Mouse (Mus musculus): ENCODE results near the gene Supt5. TPM values are rescaled to one million over a fixed set of nuclear protein-coding genes. Genes with fewer than 3 reads are reported as not detected.

Supt5 gene
- polyA plus RNA-seq, 1 experiment from 2014 or later: 74.5 TPM

DNA sequence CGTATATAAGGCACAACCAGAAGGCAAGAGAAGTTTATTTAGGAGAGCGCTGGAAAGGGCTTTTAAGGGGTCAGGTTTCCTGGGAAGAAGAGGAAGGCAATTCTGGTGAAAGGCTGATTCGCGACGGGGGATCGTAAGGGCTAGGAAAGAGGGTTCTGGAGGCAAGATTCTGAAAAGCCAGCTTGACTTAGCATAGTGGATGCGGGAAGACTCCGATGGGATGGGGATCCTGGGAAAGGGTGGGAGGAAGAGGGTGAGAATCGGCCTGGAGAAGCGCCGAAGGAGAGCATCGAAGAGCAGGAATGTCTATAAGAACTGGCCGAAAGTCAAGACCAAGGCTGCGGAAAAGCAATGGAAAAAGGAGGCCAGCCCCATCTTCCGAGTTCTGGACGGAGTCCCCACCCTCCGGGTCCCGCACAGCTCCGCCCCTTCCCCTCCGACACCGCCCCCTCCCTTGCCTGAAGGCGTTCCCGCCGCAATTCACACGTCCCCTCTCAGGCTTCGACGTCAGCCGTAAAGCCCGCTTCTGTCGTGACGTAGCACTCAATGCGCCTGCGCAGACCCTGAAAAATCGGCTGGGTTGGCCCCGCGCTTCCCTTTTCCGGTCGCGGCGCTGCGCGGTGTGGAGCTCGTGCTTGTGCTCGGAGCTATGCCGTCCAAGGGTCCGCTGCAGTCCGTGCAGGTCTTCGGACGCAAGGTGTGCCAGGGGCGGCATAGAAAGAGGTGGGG is 11.8 kb upstream of the Supt5 start, which contains the start of gene Rps16:
TSS of gene Rps16 (plus strand) at position 498 of the 729 bp plus-strand sequence.
- peak within 1 kb of the TSS; percentile 95 for H3K4me3 ChIP-seq (ENCODE audit: low read depth, low read length)
- peak within 1 kb of the TSS; percentile 99 for H3K9ac ChIP-seq (ENCODE audit: low read length)
- H3K27ac ChIP-seq (ENCODE audit: low read depth): peak within 1 kb of the TSS; percentile 89
- WGBS: under 1% methylated on average over 50 of the region's 50 CpGs
- peak; percentile 98 for DNase-seq (ENCODE audit: low spot score)
- H3K9me3 ChIP-seq (ENCODE audit: control insufficient read depth, low read length): no peaks in the 10 kb centered on the region
- peak; percentile 90 for ATAC-seq (replicated peaks; ENCODE audit: low FRiP score, low TSS enrichment, low read depth)
- no peaks in the 10 kb centered on the region for H3K27me3 ChIP-seq (replicated peaks; ENCODE audit: control insufficient read depth, insufficient read depth, low read length)
- H3K4me1 ChIP-seq (replicated peaks; ENCODE audit: control insufficient read depth, insufficient read depth, low read length): peaks cover 14% of the 10 kb centered on the region
- peaks cover 33% of the 10 kb centered on the region for H3K36me3 ChIP-seq (ENCODE audit: control insufficient read depth, insufficient read depth, low read length)
- H3K4me2 ChIP-seq (ENCODE audit: low read length): peak within 1 kb of the TSS; percentile 96

- no peak overlapping the region for H3K4me2 ChIP-seq (ENCODE audit: low read length)
- no peak overlapping the region for H3K27ac ChIP-seq (ENCODE audit: low read depth)
- no peak overlapping the region for H3K9ac ChIP-seq (ENCODE audit: low read length)
- H3K36me3 ChIP-seq (ENCODE audit: control insufficient read depth, insufficient read depth, low read length): peaks cover 23% of the 10 kb centered on the region
- peaks cover 14% of the 10 kb centered on the region for H3K4me1 ChIP-seq (replicated peaks; ENCODE audit: control insufficient read depth, insufficient read depth, low read length)
- DNase-seq (ENCODE audit: low spot score) (no peak), ATAC-seq (replicated peaks; ENCODE audit: low FRiP score, low TSS enrichment, low read depth) (no peak)
- no peaks in the 10 kb centered on the region for H3K9me3 ChIP-seq (ENCODE audit: control insufficient read depth, low read length)
- no peaks in the 10 kb centered on the region for H3K27me3 ChIP-seq (replicated peaks; ENCODE audit: control insufficient read depth, insufficient read depth, low read length)
- no peak overlapping the region for H3K4me3 ChIP-seq (ENCODE audit: low read depth, low read length)
- 91% methylated on average over 7 of the region's 7 CpGs for WGBS
Observed at GRCm38 (mm10) chr7:28348601-28349000, 10.1 kb upstream of the Supt5 start.

DNA sequence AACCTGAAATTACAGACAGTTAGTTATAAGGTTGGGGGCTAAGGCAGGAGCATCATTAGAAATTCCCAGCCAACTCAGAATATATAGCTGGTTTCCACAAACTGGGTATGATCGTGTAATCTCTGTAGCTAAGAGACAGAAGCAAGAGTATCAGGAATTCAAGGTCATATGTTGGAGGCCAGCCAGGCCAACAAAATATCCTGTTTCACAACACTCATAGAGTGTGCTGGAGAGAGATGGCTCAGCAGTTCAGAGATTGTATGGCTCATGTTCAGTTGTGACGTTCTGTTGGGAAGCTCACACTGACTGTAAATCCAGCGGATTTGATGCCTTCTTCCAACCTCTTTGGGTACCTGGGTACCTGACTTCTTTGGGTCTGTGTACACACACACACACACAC is 9.2 kb upstream of the Supt5 start:
- Histone ChIP-seq H3K4me2 (ENCODE audit: low read length) (no peak overlapping the region), H3K36me3 (ENCODE audit: control insufficient read depth, insufficient read depth, low read length) (peaks cover 14% of the 10 kb centered on the region), H3K27ac (ENCODE audit: low read depth) (no peak overlapping the region), H3K27me3 (replicated peaks; ENCODE audit: control insufficient read depth, insufficient read depth, low read length) (no peaks in the 10 kb centered on the region), H3K4me3 (ENCODE audit: low read depth, low read length) (no peak overlapping the region), H3K4me1 (replicated peaks; ENCODE audit: control insufficient read depth, insufficient read depth, low read length) (peaks cover 14% of the 10 kb centered on the region), H3K9ac (ENCODE audit: low read length) (no peak overlapping the region), H3K9me3 (ENCODE audit: control insufficient read depth, low read length) (no peaks in the 10 kb centered on the region)
- DNase-seq (ENCODE audit: low spot score): no peak
- WGBS: 67% methylated on average over 3 of the region's 3 CpGs
- ATAC-seq (replicated peaks; ENCODE audit: low FRiP score, low TSS enrichment, low read depth): no peak

- peaks cover 12% of the 10 kb centered on the region for H3K4me1 ChIP-seq (replicated peaks; ENCODE audit: control insufficient read depth, insufficient read depth, low read length)
Observed at GRCm38 (mm10) chr7:28344637-28345036, 6.1 kb upstream of the Supt5 start.

DNA sequence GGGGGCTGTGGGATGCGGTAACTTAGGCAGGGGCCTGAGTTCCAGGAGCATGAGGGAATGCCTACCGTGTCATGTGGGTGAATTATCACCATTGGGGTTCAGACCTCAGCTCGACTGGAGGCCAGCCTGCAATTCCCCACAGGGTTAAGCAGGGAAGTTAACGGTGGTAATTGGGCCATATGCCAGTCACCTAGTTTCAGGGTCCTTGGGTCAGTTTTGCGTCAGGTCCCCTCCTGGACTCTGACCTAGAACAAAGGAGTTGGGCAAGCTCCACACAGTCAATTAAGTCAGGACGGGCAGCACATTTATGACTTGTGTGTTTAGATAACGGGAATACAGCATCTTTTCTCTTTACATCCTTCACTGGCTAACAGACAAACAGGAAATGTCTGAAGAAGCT is 2.8 kb upstream of the Supt5 start:
- Histone ChIP-seq H3K9me3 (ENCODE audit: control insufficient read depth, low read length) (no peaks in the 10 kb centered on the region), H3K4me2 (ENCODE audit: low read length) (no peak overlapping the region), H3K36me3 (ENCODE audit: control insufficient read depth, insufficient read depth, low read length) (no peaks in the 10 kb centered on the region), H3K27ac (ENCODE audit: low read depth) (peak overlapping the region; percentile 38; the same call in 1 of the 2 replicates), H3K4me3 (ENCODE audit: low read depth, low read length) (no peak overlapping the region), H3K9ac (ENCODE audit: low read length) (no peak overlapping the region), H3K27me3 (replicated peaks; ENCODE audit: control insufficient read depth, insufficient read depth, low read length) (no peaks in the 10 kb centered on the region), H3K4me1 (replicated peaks; ENCODE audit: control insufficient read depth, insufficient read depth, low read length) (peaks cover 16% of the 10 kb centered on the region; the same call in 1 of the 2 replicates)
- ATAC-seq (replicated peaks; ENCODE audit: low FRiP score, low TSS enrichment, low read depth) (no peak), DNase-seq (ENCODE audit: low spot score) (no peak)
- WGBS: 18% methylated on average over 7 of the region's 7 CpGs

More at GRCm38 (mm10) chr7:28344637-28345036, 6.1 kb upstream of the Supt5 start:
- H3K4me3 ChIP-seq (ENCODE audit: low read depth, low read length): no peak overlapping the region
- no peaks in the 10 kb centered on the region for H3K9me3 ChIP-seq (ENCODE audit: control insufficient read depth, low read length)
- H3K27ac ChIP-seq (ENCODE audit: low read depth): no peak overlapping the region
- DNase-seq (ENCODE audit: low spot score): peak; percentile 96
- no peak overlapping the region for H3K4me2 ChIP-seq (ENCODE audit: low read length)
- no peak overlapping the region for H3K9ac ChIP-seq (ENCODE audit: low read length)
- no peak for ATAC-seq (replicated peaks; ENCODE audit: low FRiP score, low TSS enrichment, low read depth)
- 3% methylated on average over 4 of the region's 4 CpGs for WGBS
- H3K27me3 ChIP-seq (replicated peaks; ENCODE audit: control insufficient read depth, insufficient read depth, low read length): no peaks in the 10 kb centered on the region
- no peaks in the 10 kb centered on the region for H3K36me3 ChIP-seq (ENCODE audit: control insufficient read depth, insufficient read depth, low read length)

GRCm38 (mm10) chr7:28339213-28339917 is 819 bp upstream of the Supt5 start:
- 79% methylated on average over 19 of the region's 19 CpGs for WGBS
- Histone ChIP-seq H3K9ac (ENCODE audit: low read length) (peak overlapping the region; percentile 97), H3K9me3 (ENCODE audit: control insufficient read depth, low read length) (no peaks in the 10 kb centered on the region), H3K27ac (ENCODE audit: low read depth) (peak overlapping the region; percentile 92), H3K4me2 (ENCODE audit: low read length) (peak overlapping the region; percentile 67), H3K36me3 (ENCODE audit: control insufficient read depth, insufficient read depth, low read length) (peaks cover 8% of the 10 kb centered on the region; the same call in 1 of the 2 replicates), H3K27me3 (replicated peaks; ENCODE audit: control insufficient read depth, insufficient read depth, low read length) (no peaks in the 10 kb centered on the region), H3K4me1 (replicated peaks; ENCODE audit: control insufficient read depth, insufficient read depth, low read length) (peaks cover 16% of the 10 kb centered on the region; the same call in 1 of the 2 replicates), H3K4me3 (ENCODE audit: low read depth, low read length) (peak overlapping the region; percentile 99)
- DNase-seq (ENCODE audit: low spot score) (no peak), ATAC-seq (replicated peaks; ENCODE audit: low FRiP score, low TSS enrichment, low read depth) (no peak)

DNA sequence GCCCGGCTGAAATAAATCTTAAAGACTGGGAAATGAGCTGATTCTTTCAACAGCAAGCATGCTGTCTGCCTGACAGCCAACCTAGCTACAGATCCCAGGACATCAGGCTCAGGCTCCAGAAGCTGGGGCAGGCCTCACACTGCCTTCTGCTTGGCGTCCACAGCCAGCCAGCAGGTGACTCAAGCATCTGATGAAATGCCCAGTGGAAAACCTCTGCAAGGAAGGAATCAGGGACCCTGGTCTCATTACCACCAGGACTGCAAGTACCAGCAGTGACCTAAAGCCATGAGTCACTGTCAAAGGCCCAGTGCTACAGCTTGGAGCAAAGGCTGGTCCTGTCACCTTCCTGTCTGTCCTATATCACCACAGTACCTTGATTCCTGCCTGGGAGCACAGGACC is 3.1 kb downstream of the Supt5 start:
- H3K9ac ChIP-seq (ENCODE audit: low read length): no peak overlapping the region
- peaks cover 7% of the 10 kb centered on the region; the same call in 1 of the 2 replicates for H3K4me1 ChIP-seq (replicated peaks; ENCODE audit: control insufficient read depth, insufficient read depth, low read length)
- DNase-seq (ENCODE audit: low spot score) (no peak), ATAC-seq (replicated peaks; ENCODE audit: low FRiP score, low TSS enrichment, low read depth) (no peak)
- no peak overlapping the region for H3K4me2 ChIP-seq (ENCODE audit: low read length)
- H3K27me3 ChIP-seq (replicated peaks; ENCODE audit: control insufficient read depth, insufficient read depth, low read length): no peaks in the 10 kb centered on the region
- H3K36me3 ChIP-seq (ENCODE audit: control insufficient read depth, insufficient read depth, low read length): peaks cover 25% of the 10 kb centered on the region
- no peak overlapping the region for H3K4me3 ChIP-seq (ENCODE audit: low read depth, low read length)
- 84% methylated on average over 2 of the region's 2 CpGs for WGBS
- no peak overlapping the region for H3K27ac ChIP-seq (ENCODE audit: low read depth)
- H3K9me3 ChIP-seq (ENCODE audit: control insufficient read depth, low read length): no peaks in the 10 kb centered on the region

DNA sequence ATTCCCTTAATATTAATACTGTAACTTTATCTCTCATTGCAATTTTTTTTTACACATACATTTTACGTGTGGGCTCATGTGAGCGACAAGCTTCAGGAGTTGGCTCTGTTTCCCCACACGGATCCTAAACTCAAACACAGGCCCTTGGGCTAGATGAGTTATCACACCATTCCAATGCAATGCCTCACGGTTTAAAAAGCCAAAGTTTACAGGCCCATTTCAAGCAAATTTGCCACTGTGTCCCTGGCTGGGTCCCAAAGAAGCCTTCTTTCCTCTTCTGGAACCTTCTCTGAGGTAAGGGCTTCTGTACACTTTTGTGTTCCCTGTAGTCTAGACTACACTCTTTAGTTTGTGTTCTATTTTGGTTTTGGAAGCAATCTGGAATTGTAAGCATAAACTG is 4.0 kb downstream of the Supt5 start:
- WGBS: 90% methylated on average over 4 of the region's 4 CpGs
- H3K9ac ChIP-seq (ENCODE audit: low read length): no peak overlapping the region

More for the DNA sequence above, 4.0 kb downstream of the Supt5 start:
- peaks cover 35% of the 10 kb centered on the region for H3K36me3 ChIP-seq (ENCODE audit: control insufficient read depth, insufficient read depth, low read length)
- ATAC-seq (replicated peaks; ENCODE audit: low FRiP score, low TSS enrichment, low read depth) (no peak), DNase-seq (ENCODE audit: low spot score) (no peak)
- H3K27me3 ChIP-seq (replicated peaks; ENCODE audit: control insufficient read depth, insufficient read depth, low read length): no peaks in the 10 kb centered on the region
- H3K27ac ChIP-seq (ENCODE audit: low read depth): no peak overlapping the region
- H3K4me3 ChIP-seq (ENCODE audit: low read depth, low read length): no peak overlapping the region
- H3K4me2 ChIP-seq (ENCODE audit: low read length): no peak overlapping the region
- no peaks in the 10 kb centered on the region for H3K9me3 ChIP-seq (ENCODE audit: control insufficient read depth, low read length)
- H3K4me1 ChIP-seq (replicated peaks; ENCODE audit: control insufficient read depth, insufficient read depth, low read length): peaks cover 7% of the 10 kb centered on the region; the same call in 1 of the 2 replicates
